8 mouse cellular contexts compared by ENCODE assay signal in the genomic region with DNA sequence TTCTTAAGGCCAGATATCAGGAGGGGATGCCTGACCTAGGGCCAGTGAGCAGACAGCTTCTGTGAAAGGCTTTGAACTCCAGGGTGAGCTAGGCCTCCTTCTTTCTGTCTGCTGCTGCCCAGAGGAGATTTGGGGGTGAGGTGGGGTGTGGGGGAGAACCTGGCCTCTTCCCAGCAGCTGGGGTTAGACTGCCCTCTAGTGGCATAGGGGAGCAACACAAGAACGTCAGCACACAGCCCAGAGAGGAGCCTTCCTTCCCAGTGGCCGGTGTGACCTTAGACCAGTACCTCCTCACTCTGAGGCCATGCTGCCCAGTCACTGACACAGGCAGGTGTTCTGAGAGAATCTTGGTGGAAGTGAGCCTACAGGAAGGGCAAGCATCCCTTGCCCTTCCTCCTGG. TPM values are rescaled to one million over a fixed set of nuclear protein-coding genes. Genes with fewer than 3 reads are reported as not detected.
DNase-seq lines count a peak whose midpoint lies in the region; ATAC-seq and TF ChIP-seq lines count a peak whose summit lies in the region.

No protein-coding gene starts in this region.

- ATAC-seq in midbrain, embryonic 16.5 days: no peak

- no peaks in the 10 kb centered on the region for H3K9me3 ChIP-seq in midbrain, embryonic 10.5 days (replicated peaks)
- no peaks in the 10 kb centered on the region for H3K9me3 ChIP-seq in midbrain, embryonic 16.5 days (replicated peaks; ENCODE audit: control insufficient read depth, low read length, poor library complexity, severe bottlenecking)

- H3K4me1 ChIP-seq in midbrain, embryonic 10.5 days: peaks cover 42% of the 10 kb centered on the region
- H3K4me1 ChIP-seq in midbrain, embryonic 16.5 days (ENCODE audit: control insufficient read depth, insufficient read depth, low read length): peaks cover 3% of the 10 kb centered on the region
- no peaks in the 10 kb centered on the region for H3K4me1 ChIP-seq in lung, adult 2 months (ENCODE audit: control insufficient read depth, insufficient read depth, low read length)

- no peak for TF ChIP-seq POLR2A in lung, adult 2 months (IDR thresholded peaks at IDR 0.05; ENCODE audit: borderline replicate concordance, extremely low read depth, low read depth, low read length)

- H3K9ac ChIP-seq in midbrain, embryonic 16.5 days (ENCODE audit: low read depth, low read length): no peak overlapping the region

- peak; percentile 39 to 49 for DNase-seq in adrenal gland, adult 18-20 months (ENCODE audit: low spot score in 2 of 2)
- DNase-seq in adrenal gland, adult 8-10 months: no peak
- peak; percentile 69 for DNase-seq in midbrain, embryonic 10.5 days (ENCODE audit: low spot score)
- DNase-seq in c-Kit-negative CD71-positive TER-119-positive erythroid progenitor cells, embryonic 14.5 days (ENCODE audit: low read depth, low spot score): peak; percentile 25
- DNase-seq in heart, postnatal 4 days: peak; percentile 68
- peak; percentile 39 for DNase-seq in lung, adult 2 months
- DNase-seq in spleen, postnatal 10 days (ENCODE audit: low spot score in 2 of 2): peak; percentile 35 to 71

- no peak overlapping the region for H3K4me2 ChIP-seq in midbrain, embryonic 16.5 days (ENCODE audit: low read length)

- no peaks in the 10 kb centered on the region for H3K36me3 ChIP-seq in midbrain, embryonic 10.5 days
- H3K36me3 ChIP-seq in midbrain, embryonic 16.5 days (ENCODE audit: control insufficient read depth, insufficient read depth, low read length): no peaks in the 10 kb centered on the region

- H3K4me3 ChIP-seq in midbrain, embryonic 10.5 days: no peak overlapping the region
- H3K4me3 ChIP-seq in midbrain, embryonic 16.5 days (ENCODE audit: low read depth, low read length): no peak overlapping the region
- H3K4me3 ChIP-seq in lung, adult 2 months (replicated peaks; ENCODE audit: extremely low read depth, low read depth, low read length): no peak overlapping the region

- no peak overlapping the region for H3K27ac ChIP-seq in midbrain, embryonic 10.5 days (replicated peaks)
- H3K27ac ChIP-seq in midbrain, embryonic 16.5 days (ENCODE audit: low read length): no peak overlapping the region

- 7% methylated on average over 2 of the region's 2 CpGs for WGBS in midbrain, embryonic 10.5 days
- WGBS in midbrain, embryonic 16.5 days: 9% methylated on average over 2 of the region's 2 CpGs
- WGBS in lung, adult 2 months: 8% methylated on average over 2 of the region's 2 CpGs

- TF ChIP-seq CTCF in lung, adult 2 months (IDR thresholded peaks at IDR 0.05; ENCODE audit: insufficient read depth, low read length): peak; percentile 87

- peaks cover 100% of the 10 kb centered on the region for H3K27me3 ChIP-seq in midbrain, embryonic 10.5 days (ENCODE audit: low read depth, poor library complexity, severe bottlenecking)
- H3K27me3 ChIP-seq in midbrain, embryonic 16.5 days (ENCODE audit: control insufficient read depth, insufficient read depth, low read depth, low read length): peaks cover 18% of the 10 kb centered on the region

RNA-seq across cellular contexts. Expression of a gene that starts 10.4 kb away (rescaled TPM):
- 10 to 100 TPM; 11.2 to 17.8 TPM for total RNA-seq in adrenal gland, adult 18-20 months (2021)
- total RNA-seq in adrenal gland, adult 8-10 months (2022): 10 to 100 TPM; 12.0 to 27.5 (median 17.3) TPM
- polyA plus RNA-seq in midbrain, embryonic 10.5 days (2016; fragmentation: Nextera tagmentation; extraction: Ambion mirVana): not detected in 2 replicates
- 0.18 and 0.21 TPM in 2 replicates for polyA plus RNA-seq in midbrain, embryonic 16.5 days (2015; fragmentation: Nextera tagmentation; extraction: Ambion mirVana)
- total RNA-seq in heart, postnatal 4 days (2021): not detected
- polyA plus RNA-seq in lung, adult 2 months (2012; rRNA removed): 8.2 and 14.5 TPM in 2 replicates

RNA-seq across cellular contexts. Expression of a gene that starts 42.9 kb away (rescaled TPM):
- total RNA-seq in adrenal gland, adult 18-20 months (2021): 1 to 10 TPM in 1 of 2 experiments, under 1 TPM in 1; 0.58 to 1.0 TPM
- 1 to 10 TPM; 1.3 to 3.1 (median 2.3) TPM for total RNA-seq in adrenal gland, adult 8-10 months (2022)
- polyA plus RNA-seq in midbrain, embryonic 10.5 days (2016; fragmentation: Nextera tagmentation; extraction: Ambion mirVana): 0.14 TPM in 1 of 2 replicates, not detected in the other
- 0.16 TPM in 1 of 2 replicates, not detected in the other for polyA plus RNA-seq in midbrain, embryonic 16.5 days (2015; fragmentation: Nextera tagmentation; extraction: Ambion mirVana)
- total RNA-seq in heart, postnatal 4 days (2021): not detected
- 0.40 and 0.49 TPM in 2 replicates for polyA plus RNA-seq in lung, adult 2 months (2012; rRNA removed)

RNA-seq across cellular contexts. Expression of a gene that starts 52.7 kb away (rescaled TPM):
- 1 to 10 TPM; 8.1 to 9.6 TPM for total RNA-seq in adrenal gland, adult 18-20 months (2021)
- 1 to 10 TPM; 6.2 to 9.3 (median 8.2) TPM for total RNA-seq in adrenal gland, adult 8-10 months (2022)
- 11.4 and 14.1 TPM in 2 replicates for polyA plus RNA-seq in midbrain, embryonic 10.5 days (2016; fragmentation: Nextera tagmentation; extraction: Ambion mirVana)
- polyA plus RNA-seq in midbrain, embryonic 16.5 days (2015; fragmentation: Nextera tagmentation; extraction: Ambion mirVana): 7.3 and 7.5 TPM in 2 replicates
- total RNA-seq in heart, postnatal 4 days (2021): 1 to 10 TPM; 6.1 to 6.2 TPM
- 2.1 and 3.3 TPM in 2 replicates for polyA plus RNA-seq in lung, adult 2 months (2012; rRNA removed)

RNA-seq across cellular contexts. Expression of a gene that starts 52.8 kb away (rescaled TPM):
- 100 to 1,000 TPM; 343 to 351 TPM for total RNA-seq in adrenal gland, adult 18-20 months (2021)
- 100 to 1,000 TPM; 250 to 360 (median 279) TPM for total RNA-seq in adrenal gland, adult 8-10 months (2022)
- 780 and 865 TPM in 2 replicates for polyA plus RNA-seq in midbrain, embryonic 10.5 days (2016; fragmentation: Nextera tagmentation; extraction: Ambion mirVana)
- 419 and 444 TPM in 2 replicates for polyA plus RNA-seq in midbrain, embryonic 16.5 days (2015; fragmentation: Nextera tagmentation; extraction: Ambion mirVana)
- total RNA-seq in heart, postnatal 4 days (2021): 100 to 1,000 TPM; 257 TPM
- polyA plus RNA-seq in lung, adult 2 months (2012; rRNA removed): 59.5 and 77.6 TPM in 2 replicates

Comparison
In these comparisons a context has a peak if more than half of its experiments do, and no peak if none do; other contexts are left out.
1. RNA of a gene that starts 10.4 kb away (total RNA-seq): 12.0 to 27.5 TPM in adrenal gland, adult 8-10 months and 11.2 to 17.8 TPM in adrenal gland, adult 18-20 months; not detected in heart, postnatal 4 days; every median in the first group is over 10 times any median in the second.